Mouse (Mus musculus): Measurements from ENCODE around the gene Mief2.

Gene Mief2

GRCm38 (mm10) chr11:60777801-60778370 is 49.7 kb downstream of the Mief2 start:
- no peak for DNase-seq (ENCODE audit: low spot score)

- no peak for DNase-seq (ENCODE audit: low spot score)
Observed at GRCm38 (mm10) chr11:60779673-60780189, 51.5 kb downstream of the Mief2 start.

Data from ovary, postnatal 10 days (tissue).